Mouse (Mus musculus) ovary, postnatal 10 days (tissue): ENCODE data around the gene Icosl.
"Not testable (repeated sequence)": the region's sequence is repeated elsewhere in the genome, so short reads cannot be mapped to it uniquely, and the experiment has no call there.

Source experiments
- DNase-seq: peaks from one replicate; pipeline ENCODE4 v3.0.0; 2022; ENCODE audit warnings: low spot score

Icosl gene

GRCm38 (mm10) chr10:78069101-78070011 is at the start of gene Icosl:
Gene Icosl (plus strand): TSS chr10:78069302.
- peak; percentile 67 for DNase-seq

DNA sequence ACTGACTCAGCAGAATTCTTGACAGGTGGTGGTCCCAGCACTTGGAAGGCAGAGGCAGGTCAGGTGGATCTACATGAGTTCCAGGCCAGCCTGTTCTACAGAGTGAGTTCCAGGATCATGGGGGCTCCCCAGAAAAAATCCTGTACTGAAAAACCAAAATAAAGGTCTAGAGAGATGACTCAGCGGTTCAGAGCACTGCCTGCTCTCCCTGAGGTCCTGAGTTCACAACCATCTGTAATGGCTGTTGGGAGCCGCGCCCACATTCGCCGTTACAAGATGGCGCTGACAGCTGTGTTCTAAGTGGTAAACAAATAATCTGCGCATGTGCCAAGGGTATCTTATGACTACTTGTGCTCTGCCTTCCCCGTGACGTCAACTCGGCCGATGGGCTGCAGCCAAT is 49.1 kb upstream of the Icosl start:
- not testable (repeated sequence) for DNase-seq

DNA sequence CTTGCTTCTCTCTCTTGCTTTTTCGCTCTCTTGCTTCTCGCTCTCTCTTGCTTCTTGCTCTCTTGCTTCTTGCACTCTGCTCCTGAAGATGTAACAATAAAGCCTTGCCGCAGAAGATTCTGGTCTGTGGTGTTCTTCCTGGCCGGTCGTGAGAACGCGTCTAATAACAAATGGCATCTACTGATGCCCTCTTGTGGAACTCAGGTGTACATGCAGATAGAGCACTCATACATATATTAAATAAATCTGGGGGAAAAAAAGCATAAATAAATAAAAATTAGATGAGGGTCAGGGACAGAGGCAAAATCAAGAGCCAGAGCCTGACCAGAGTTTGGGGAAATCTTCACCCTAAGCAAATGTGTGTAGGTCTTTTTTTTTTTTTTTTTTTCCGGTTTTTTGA is 43.6 kb upstream of the Icosl start:
- not testable (repeated sequence) for DNase-seq

- peak; percentile 46 for DNase-seq
Observed at GRCm38 (mm10) chr10:78028129-78028528, 41.0 kb upstream of the Icosl start.

DNA sequence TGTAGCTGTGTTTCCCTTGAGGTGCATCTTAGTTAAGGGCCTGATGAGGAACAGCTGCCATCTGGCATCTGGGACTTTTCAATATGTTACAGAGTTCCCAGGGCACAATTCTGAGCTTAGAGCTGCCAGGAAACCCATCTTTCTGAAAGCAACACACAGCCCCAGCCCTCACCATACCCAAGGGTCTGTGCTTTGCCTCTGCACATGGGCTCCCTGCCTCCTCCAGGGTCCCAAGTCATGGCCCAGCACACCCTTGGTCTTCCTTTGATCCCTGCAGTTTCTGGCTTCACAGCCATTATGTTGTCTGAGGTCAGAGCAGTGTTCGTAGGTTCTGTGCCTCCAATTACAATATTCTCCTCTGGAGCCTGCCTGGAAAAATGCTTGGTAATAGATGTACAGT is 40.0 kb upstream of the Icosl start:
- DNase-seq, result no peak

GRCm38 (mm10) chr10:78031987-78032386 is 37.1 kb upstream of the Icosl start:
- DNase-seq, result no peak

- no peak for DNase-seq
Observed at GRCm38 (mm10) chr10:78037139-78037538, 32.0 kb upstream of the Icosl start.

DNA sequence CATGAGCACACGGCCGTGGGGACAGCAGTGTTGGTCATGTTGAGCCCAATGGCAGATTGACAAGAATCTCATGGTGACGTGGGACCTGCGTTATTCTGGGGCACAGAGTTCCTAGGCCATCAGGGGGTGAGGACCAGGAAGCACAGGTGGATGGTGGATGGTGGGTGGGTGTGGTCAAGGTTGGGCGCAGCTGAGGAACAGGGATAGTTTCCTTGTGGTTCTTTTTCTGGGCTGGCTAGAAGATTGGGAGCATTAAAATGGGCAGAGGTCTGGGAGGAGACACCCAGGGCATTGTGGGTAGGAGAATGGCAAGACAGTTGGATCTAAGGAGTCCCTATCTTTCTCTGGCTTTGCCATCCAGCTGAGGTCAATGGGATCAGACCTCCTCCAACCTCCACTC is 27.5 kb upstream of the Icosl start, which contains the start of gene Dnmt3l:
Dnmt3l (plus strand) TSS at position 301 of the 400 bp plus-strand sequence.
- no peak for DNase-seq

GRCm38 (mm10) chr10:78042096-78042495 is 27.0 kb upstream of the Icosl start:
- no peak for DNase-seq

- DNase-seq, result no peak
Observed at GRCm38 (mm10) chr10:78042697-78043405, 26.3 kb upstream of the Icosl start.

DNA sequence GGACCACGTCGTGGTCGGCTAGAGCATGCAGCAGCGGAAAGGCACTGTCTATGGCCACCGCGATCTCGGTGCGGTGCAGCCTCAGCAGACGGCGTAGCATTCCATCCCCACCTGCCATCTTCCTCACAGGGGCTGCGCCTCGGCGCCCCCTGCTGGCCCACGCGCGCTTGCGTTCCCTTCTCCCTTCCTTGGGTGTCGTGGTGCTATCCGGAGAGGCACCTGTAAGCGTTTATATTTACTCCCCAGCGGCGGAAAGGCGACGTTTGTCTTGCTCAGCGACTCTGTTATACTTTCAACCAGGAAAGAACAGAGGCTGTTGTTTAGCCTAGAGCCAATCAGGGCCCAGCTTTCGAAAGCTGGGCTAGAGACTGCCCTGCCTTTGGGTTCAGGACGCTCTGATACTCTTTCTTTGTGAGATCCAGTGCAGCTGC is 25.7 kb upstream of the Icosl start, which contains the start of gene Aire:
Aire (minus strand) TSS at position 205 of the 431 bp plus-strand sequence.
- DNase-seq, result no peak

- no peak for DNase-seq
Observed at GRCm38 (mm10) chr10:78044531-78044930, 24.6 kb upstream of the Icosl start.

- DNase-seq, result no peak
Observed at GRCm38 (mm10) chr10:78046388-78046787, 22.7 kb upstream of the Icosl start.

DNA sequence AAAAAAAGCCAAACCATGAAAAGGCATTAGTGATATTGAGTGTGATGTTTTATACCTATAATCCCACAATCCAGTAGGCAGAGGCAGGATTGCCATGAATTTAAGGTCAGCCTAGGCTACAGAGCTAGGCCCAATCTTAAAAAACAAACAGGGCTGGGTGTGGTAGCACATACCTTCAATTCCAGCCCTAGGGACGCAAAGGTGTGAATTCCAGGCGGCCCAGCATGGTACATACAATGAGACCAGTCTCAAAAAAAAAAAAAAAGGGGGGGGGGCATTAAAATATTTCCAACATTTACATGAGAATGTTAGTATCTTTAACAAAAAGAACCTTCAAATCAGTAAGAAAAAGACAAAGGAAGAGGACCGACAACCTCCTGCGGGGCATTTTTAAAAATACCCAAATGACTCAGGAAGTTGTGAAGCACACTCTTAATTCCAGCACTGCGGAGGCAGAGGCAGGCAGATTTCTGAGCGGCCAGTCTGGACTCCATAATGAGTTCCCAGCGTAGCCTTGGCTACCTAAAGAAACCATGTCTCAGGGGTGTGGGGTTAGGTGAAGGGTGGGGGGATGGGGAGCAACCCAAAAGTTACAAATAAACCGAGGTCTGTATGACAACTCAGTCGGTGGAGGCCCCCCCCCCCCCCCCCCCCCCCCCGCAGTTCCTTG is 20.9 kb upstream of the Icosl start:
- DNase-seq, result no peak

DNA sequence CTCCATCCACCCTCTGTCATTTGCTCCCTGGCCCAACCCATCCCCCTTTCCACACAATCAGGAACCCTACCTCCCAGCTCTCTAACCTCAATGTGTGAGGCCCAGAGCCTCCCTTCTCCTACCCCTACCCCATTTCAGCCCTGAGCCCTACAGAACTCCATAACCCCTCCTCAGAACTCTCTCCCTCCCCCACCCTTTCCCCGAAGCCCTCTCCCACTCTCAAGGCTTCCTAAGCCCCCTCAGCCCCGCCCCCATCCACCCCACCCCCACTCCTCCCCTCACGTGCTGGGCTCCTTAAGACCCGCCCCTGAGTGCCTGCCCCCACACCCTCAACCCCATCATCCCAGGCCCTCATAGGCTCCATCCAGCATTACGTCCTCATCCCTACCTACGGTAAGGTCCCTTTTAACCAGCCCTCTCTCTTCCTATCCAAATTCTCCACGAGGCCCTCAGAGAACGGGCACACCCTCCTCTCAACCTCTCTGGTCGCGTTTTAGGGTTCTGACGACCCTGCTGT is 19.5 kb upstream of the Icosl start:
- no peak for DNase-seq

- no peak for DNase-seq
Observed at GRCm38 (mm10) chr10:78054633-78055565, 14.2 kb upstream of the Icosl start.

DNA sequence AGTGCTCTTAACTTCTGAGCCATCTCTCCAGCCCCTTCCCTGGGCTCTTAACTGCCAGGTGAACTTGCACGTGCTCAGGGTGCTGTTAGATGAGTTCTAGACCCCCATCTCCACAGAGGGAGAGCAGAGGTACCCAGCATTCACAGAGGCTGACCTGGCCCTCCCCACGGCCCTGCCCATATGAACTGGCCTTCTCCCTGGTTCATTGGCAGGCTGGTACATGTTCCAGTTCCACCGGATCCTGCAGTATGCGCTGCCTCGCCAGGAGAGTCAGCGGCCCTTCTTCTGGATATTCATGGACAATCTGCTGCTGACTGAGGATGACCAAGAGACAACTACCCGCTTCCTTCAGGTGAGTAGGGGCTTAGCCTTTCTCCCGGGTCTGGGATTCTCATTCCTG is 12.0 kb upstream of the Icosl start:
- no peak for DNase-seq

GRCm38 (mm10) chr10:78063122-78063521 is 6.0 kb upstream of the Icosl start:
- no peak for DNase-seq

- no peak for DNase-seq
Observed at GRCm38 (mm10) chr10:78067226-78067625, 1.9 kb upstream of the Icosl start.

DNA sequence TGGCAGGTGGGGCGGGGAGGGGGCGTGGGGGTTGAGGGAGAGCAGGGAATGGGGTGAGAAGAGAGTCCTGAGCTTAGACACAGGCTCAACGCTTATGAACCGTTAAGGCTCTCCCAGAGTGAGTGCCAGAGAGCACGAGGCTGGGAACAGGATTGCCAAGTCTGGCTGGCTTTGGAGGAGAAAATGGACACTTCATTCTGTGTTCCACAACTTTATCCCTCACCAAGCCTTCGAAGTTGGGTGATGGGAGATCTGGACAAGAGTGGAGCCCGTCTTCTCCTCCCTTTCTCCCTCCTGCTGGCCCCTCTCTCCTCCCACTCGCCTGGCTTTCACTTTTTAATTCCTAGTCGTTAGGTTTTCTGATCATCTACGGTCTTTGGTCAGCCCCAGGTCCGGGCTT is 561 bp upstream of the Icosl start:
- no peak for DNase-seq

DNA sequence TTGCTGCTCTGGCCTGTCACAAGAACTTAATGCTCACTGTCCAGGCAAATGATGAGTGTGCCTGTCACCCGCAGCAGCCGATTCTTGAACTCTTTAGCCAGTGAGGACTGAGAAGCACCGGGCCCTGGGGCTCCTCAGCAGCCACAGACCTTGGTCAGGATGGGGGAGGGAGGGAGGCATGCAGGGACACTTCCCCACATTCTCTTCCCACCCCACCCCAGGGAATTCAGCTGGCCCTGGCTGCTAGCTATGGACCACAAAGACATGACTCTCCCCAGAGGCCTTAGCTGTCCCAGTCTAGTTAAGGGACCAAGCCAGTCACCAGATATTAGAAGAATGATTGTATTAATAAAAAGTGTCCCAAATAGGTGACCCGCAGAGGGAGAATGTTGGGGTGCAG is 5.0 kb downstream of the Icosl start:
- DNase-seq, result no peak
